Mouse (Mus musculus) hindbrain, embryonic 10.5 days (tissue): ENCODE measurements around the gene Fam151a. TPM values are rescaled to one million over a fixed set of nuclear protein-coding genes. Genes with fewer than 3 reads are reported as not detected.

Experiments
- DNase-seq: peaks from one replicate; pipeline ENCODE4 v3.0.0-alpha.2; 2017; ENCODE audit warnings: low spot score
- H3K27ac ChIP-seq: fragments of 300-500 bp; sonication (generic); 2 replicates; pipeline ENCODE4 v1.5.1; 2016; ENCODE audit warnings: mild to moderate bottlenecking, moderate library complexity
- H3K27me3 ChIP-seq: fragments of 300-500 bp; sonication (generic); 2 replicates; pipeline ENCODE4 v1.6.1; 2016; ENCODE audit warnings: mild to moderate bottlenecking; ENCODE audit not compliant: poor library complexity, insufficient read depth, severe bottlenecking
- H3K36me3 ChIP-seq: fragments of 300-500 bp; sonication (generic); 2 replicates; pipeline ENCODE4 v1.6.1; 2016; ENCODE audit warnings: mild to moderate bottlenecking, moderate library complexity
- H3K4me1 ChIP-seq: fragments of 300-500 bp; sonication (generic); replicated peaks from 2 replicates; pipeline ENCODE4 v1.6.1; 2016; ENCODE audit warnings: mild to moderate bottlenecking
- H3K4me3 ChIP-seq: fragments of 300-500 bp; sonication (generic); 2 replicates; pipeline ENCODE4 v1.5.1; 2016; ENCODE audit warnings: mild to moderate bottlenecking, moderate library complexity
- H3K9me3 ChIP-seq: fragments of 300-500 bp; sonication (generic); 2 replicates; pipeline ENCODE4 v1.6.1; 2016; ENCODE audit warnings: mild to moderate bottlenecking, moderate library complexity
- WGBS: fragments of 180-500 bp; shearing (Covaris S2); methylation state at CpG from one replicate; pipeline ENCODE4 v1.1.7; 2016; 5-methylcytosine and 5-hydroxymethylcytosine counted together
- polyA plus RNA-seq: library from polyadenylated mRNA; unstranded; fragments of >200 nt; fragmentation: Nextera tagmentation; extraction: Ambion mirVana; gene quantifications from 2 replicates; pipeline ENCODE4 v1.2.1, GENCODE M21; 2016

The Fam151a gene
- not detected in 2 replicates for polyA plus RNA-seq

DNA sequence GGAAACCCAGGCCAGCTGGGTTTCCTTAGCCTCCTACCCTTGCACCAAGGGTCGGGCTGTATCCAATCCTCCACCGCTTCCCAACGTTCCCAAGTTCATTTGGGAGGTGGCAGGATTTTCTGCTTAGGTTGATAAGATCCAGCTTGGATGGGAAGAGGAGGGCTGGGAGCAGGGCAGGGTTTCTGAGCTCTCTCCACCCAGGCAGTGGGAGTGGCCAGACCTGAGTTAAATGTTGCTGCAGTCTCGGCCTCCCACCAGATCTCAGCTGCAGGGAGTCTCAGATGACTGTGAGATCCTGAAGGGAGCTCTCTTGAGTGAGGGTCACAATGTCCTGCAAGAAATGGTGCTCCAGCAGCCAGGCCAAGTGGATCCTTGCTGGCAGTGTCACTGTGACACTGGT lies at the start of gene Fam151a:
TSS of gene Fam151a (plus strand) at position 254 of the 400 bp plus-strand sequence.
- no peaks in the 10 kb centered on the region for H3K36me3 ChIP-seq
- H3K27ac ChIP-seq = no peak within 1 kb of the TSS

DNA sequence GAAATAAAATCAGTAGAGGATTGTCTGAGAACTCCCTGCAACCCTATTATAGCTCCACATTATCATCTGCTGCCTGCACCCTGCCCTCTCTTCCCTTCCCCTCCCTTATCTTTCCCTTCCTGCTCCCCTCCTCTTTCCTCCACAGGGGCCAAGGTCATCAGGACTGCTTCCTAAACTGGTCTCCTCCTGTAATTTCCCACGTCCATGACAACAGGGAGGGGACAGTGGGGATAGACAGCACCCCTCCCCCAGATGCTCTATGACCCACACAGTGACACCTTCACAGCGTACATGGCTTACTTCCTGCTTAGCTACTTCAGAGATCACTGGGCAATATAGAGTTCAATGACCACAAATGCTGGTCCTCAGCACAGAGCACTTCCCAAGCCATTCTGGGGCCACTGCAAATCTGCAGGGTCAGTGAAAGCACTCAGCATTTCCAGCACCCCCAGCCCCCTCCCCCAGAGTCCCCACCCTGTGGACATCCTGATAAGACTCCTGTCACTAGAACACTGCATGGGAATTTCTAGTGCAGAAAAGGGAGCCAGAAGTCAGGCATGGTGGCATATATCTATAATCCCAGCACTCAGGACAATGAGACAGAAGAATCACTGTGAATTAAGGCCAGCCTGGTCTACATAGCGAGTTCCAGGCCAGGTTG lies 44.9 kb upstream of the Fam151a start:
- 0 out of 2 replicates have a peak, but pooled peaks cover 6% of the 10 kb centered on the region for H3K4me1 ChIP-seq
- WGBS = 47% methylated on average over 3 of the region's 3 CpGs
- no peak for DNase-seq

More for the DNA sequence above, at the start of gene Fam151a:
- Histone ChIP-seq H3K9me3 (no peaks in the 10 kb centered on the region), H3K27me3 (no peaks in the 10 kb centered on the region; the same call in 1 of the 2 replicates), H3K4me1 (no peaks in the 10 kb centered on the region; the same call in 1 of the 2 replicates), H3K4me3 (no peak within 1 kb of the TSS)
- DNase-seq = no peak
- 63% methylated on average over 4 of the region's 4 CpGs for WGBS

GRCm38 (mm10) chr4:106693841-106694430 lies 39.8 kb upstream of the Fam151a start:
- no peaks in the 10 kb centered on the region for H3K4me1 ChIP-seq
- no peak for DNase-seq
- no peaks in the 10 kb centered on the region; the same call in 1 of the 2 replicates for H3K27me3 ChIP-seq
- 86% methylated on average over 15 of the region's 15 CpGs for WGBS
- no peaks in the 10 kb centered on the region for H3K36me3 ChIP-seq
- no peaks in the 10 kb centered on the region for H3K9me3 ChIP-seq
- H3K27ac ChIP-seq = no peak overlapping the region
- no peak overlapping the region for H3K4me3 ChIP-seq

More for the DNA sequence above, 44.9 kb upstream of the Fam151a start:
- Histone ChIP-seq H3K9me3 (no peaks in the 10 kb centered on the region), H3K27ac (no peak overlapping the region), H3K4me3 (no peak overlapping the region), H3K36me3 (no peaks in the 10 kb centered on the region), H3K27me3 (no peaks in the 10 kb centered on the region; the same call in 1 of the 2 replicates)

- peak; percentile 69 for DNase-seq
- Histone ChIP-seq H3K36me3 (no peaks in the 10 kb centered on the region), H3K27me3 (peaks cover 10% of the 10 kb centered on the region; the same call in 1 of the 2 replicates), H3K4me1 (peaks cover 28% of the 10 kb centered on the region), H3K9me3 (no peaks in the 10 kb centered on the region), H3K4me3 (no peak overlapping the region), H3K27ac (0 out of 2 replicates have a peak overlapping the region, but pooled peaks have one; percentile 13)
- 22% methylated on average over 9 of the region's 9 CpGs for WGBS
These were observed 33.7 kb upstream of the Fam151a start for GRCm38 (mm10) chr4:106699989-106700388.

DNA sequence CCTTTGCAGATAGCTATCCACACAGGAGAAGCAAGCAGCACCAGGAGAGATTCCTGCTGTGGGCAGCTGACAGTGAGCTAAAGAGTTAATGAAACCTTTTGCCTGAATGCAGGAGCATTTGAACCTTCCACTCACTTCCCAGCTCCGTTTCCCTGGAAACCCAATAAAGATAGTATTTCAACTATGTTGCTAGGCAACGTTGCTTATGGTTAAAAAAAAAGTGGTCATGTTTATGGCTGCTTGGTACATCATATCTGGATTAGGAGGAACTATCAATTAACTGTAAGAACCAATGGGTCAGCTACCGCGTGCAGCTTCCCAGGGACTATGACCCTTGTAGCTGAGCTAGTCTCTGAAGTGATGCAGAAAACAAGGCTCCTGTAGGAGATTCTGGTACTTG lies 32.9 kb upstream of the Fam151a start:
- DNase-seq = no peak
- peaks cover 14% of the 10 kb centered on the region; the same call in 1 of the 2 replicates for H3K27me3 ChIP-seq
- peaks cover 35% of the 10 kb centered on the region for H3K4me1 ChIP-seq
- H3K36me3 ChIP-seq = no peaks in the 10 kb centered on the region
- 64% methylated on average over 4 of the region's 4 CpGs for WGBS
- H3K27ac ChIP-seq = no peak overlapping the region; the same call in 1 of the 2 replicates
- H3K9me3 ChIP-seq = no peaks in the 10 kb centered on the region
- H3K4me3 ChIP-seq = no peak overlapping the region

DNA sequence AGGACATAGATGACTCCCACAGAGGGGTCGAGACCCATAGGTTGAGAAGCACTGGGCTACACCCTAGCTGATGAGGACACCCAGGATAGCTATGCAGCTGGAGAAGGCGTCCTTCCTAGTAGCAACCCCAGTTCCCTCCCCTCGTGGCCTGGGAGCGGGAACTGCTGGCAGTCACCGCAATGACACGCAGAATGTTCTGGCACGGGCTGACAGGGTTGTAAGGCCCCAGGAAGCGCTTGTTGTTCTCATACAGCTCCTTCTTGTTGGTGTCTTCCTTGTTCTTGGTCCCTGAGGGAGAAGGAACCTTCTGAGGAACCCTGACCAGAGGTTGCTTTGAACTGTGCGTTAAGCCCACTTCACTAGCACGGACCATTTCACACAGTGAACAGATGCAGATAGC lies 29.7 kb upstream of the Fam151a start:
- H3K27ac ChIP-seq = no peak overlapping the region
- H3K4me3 ChIP-seq = no peak overlapping the region
- no peaks in the 10 kb centered on the region for H3K9me3 ChIP-seq
- DNase-seq = no peak
- peaks cover 18% of the 10 kb centered on the region; the same call in 1 of the 2 replicates for H3K27me3 ChIP-seq
- H3K36me3 ChIP-seq = no peaks in the 10 kb centered on the region
- peaks cover 47% of the 10 kb centered on the region for H3K4me1 ChIP-seq
- 79% methylated on average over 10 of the region's 10 CpGs for WGBS

DNA sequence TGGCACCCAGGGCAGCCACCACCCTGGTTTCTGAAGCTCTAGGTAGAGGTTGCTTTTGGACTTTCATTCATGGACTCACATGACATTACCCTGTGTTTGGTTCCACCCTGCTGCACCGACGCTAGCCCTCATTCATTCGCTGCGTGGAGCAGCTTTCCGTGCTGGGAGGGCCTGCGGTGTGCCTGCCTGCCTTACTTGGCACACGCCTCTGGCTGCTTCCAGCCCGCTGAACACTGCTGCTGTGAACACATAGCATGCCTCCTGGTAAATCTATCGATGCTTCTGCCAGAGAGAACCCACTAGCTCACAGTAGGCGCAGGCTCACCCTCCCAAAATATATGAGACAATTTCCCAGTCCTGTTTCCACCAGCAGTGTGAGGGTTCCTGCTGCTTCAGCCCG lies 29.3 kb upstream of the Fam151a start:
- Histone ChIP-seq H3K27ac (peak overlapping the region; percentile 76; the same call in 1 of the 2 replicates), H3K36me3 (no peaks in the 10 kb centered on the region), H3K4me3 (no peak overlapping the region), H3K9me3 (no peaks in the 10 kb centered on the region), H3K4me1 (peaks cover 47% of the 10 kb centered on the region), H3K27me3 (peaks cover 18% of the 10 kb centered on the region; the same call in 1 of the 2 replicates)
- WGBS = 66% methylated on average over 11 of the region's 11 CpGs
- DNase-seq = no peak

DNA sequence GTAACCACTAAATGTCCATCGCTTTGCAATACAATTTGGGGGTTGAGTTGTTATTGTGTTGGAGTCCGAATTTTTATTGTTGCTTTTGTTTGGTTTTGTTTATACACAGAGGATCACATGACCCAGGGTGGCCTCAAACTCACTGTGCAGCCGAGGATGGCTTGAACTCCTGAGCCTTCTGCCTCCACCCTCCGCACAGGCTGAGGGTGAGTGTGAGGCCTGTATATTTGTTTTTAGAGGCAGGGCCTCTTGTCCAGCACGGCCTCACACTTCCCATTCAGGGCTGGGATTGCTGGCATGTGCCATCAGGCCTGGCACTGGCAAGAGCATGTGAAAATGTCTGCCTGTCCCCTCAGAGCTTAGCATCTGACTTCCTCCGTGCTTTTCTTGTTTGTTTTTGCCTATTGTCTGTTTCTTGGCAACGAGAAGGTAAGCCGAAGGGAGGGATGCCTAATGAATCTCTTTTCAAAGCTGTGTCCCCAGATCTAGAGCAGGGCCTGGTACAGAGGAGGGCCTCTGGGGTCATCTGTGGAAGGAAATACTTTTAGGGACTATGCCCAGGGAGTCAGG lies 28.5 kb upstream of the Fam151a start:
- H3K27me3 ChIP-seq = peaks cover 24% of the 10 kb centered on the region; the same call in 1 of the 2 replicates
- no peaks in the 10 kb centered on the region for H3K9me3 ChIP-seq
- peak overlapping the region; percentile 76 for H3K27ac ChIP-seq
- no peaks in the 10 kb centered on the region for H3K36me3 ChIP-seq
- H3K4me3 ChIP-seq = no peak overlapping the region
- H3K4me1 ChIP-seq = peaks cover 42% of the 10 kb centered on the region
- WGBS = 45% methylated on average over 8 of the region's 8 CpGs
- DNase-seq = no peak

- peaks cover 20% of the 10 kb centered on the region; the same call in 1 of the 2 replicates for H3K27me3 ChIP-seq
- H3K4me1 ChIP-seq = peaks cover 31% of the 10 kb centered on the region
- H3K27ac ChIP-seq = no peak overlapping the region; the same call in 1 of the 2 replicates
- DNase-seq = no peak
- H3K36me3 ChIP-seq = no peaks in the 10 kb centered on the region
- H3K4me3 ChIP-seq = peak overlapping the region; percentile 16; the same call in 1 of the 2 replicates
- no peaks in the 10 kb centered on the region for H3K9me3 ChIP-seq
- whole genome bisulfite sequencing = 43% methylated on average over 5 of the region's 5 CpGs
These were observed 25.7 kb upstream of the Fam151a start for GRCm38 (mm10) chr4:106707957-106708356.

DNA sequence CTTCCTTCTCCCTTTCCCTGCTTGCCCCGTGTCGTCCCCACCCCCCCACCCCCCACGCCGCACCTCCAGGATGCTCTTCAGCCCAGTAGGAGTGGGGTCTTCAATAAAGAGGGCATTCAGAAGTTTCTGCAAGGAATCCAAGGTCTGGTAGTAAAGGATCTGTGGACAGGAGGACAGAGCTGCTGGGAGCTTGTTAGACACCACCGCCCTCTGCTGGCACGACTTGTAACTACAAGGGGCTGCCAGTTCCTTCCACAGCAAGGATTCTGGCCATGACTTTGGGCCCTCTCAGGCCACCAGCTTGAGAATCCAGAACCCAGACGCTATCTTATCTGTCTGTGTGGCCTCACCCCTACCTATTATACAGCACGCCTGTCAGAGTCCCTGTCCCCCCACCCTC lies 25.3 kb upstream of the Fam151a start:
- peak overlapping the region; percentile 16; the same call in 1 of the 2 replicates for H3K4me3 ChIP-seq

DNA sequence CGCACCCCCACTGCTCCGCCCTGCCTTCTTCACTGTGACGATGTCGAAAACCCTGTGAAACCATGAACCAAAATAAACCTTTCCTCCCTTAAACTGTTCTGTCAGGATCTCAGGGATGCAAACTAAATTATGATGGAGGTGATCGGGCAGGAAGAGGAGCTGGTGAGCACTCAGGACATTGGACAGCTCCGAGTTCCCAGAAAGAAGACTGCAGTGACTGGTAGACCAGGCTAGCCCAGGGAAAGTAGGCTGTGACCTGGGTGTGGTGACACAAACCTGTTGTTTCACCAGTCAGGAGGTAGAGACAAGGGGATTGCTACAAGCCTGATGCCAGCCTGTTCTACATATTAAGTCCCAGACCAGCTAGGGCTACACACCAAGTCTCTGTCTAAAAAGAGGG lies 20.1 kb upstream of the Fam151a start:
- no peaks in the 10 kb centered on the region for H3K9me3 ChIP-seq
- WGBS = 95% methylated on average over 6 of the region's 6 CpGs
- no peak overlapping the region for H3K4me3 ChIP-seq
- no peak overlapping the region for H3K27ac ChIP-seq
- 0 out of 2 replicates have a peak, but pooled peaks cover 6% of the 10 kb centered on the region for H3K27me3 ChIP-seq
- H3K4me1 ChIP-seq = peaks cover 8% of the 10 kb centered on the region
- H3K36me3 ChIP-seq = no peaks in the 10 kb centered on the region
- no peak for DNase-seq

More for the DNA sequence above, 25.3 kb upstream of the Fam151a start:
- Histone ChIP-seq H3K27ac (no peak overlapping the region; the same call in 1 of the 2 replicates), H3K36me3 (no peaks in the 10 kb centered on the region), H3K4me1 (peaks cover 31% of the 10 kb centered on the region), H3K27me3 (0 out of 2 replicates have a peak, but pooled peaks cover 17% of the 10 kb centered on the region), H3K9me3 (no peaks in the 10 kb centered on the region)
- WGBS = 2% methylated on average over 8 of the region's 8 CpGs
- DNase-seq = peak; percentile 85

GRCm38 (mm10) chr4:106720631-106721030 lies 13.1 kb upstream of the Fam151a start:
- Histone ChIP-seq H3K4me3 (no peak overlapping the region), H3K27me3 (no peaks in the 10 kb centered on the region), H3K36me3 (no peaks in the 10 kb centered on the region), H3K4me1 (no peaks in the 10 kb centered on the region), H3K27ac (no peak overlapping the region), H3K9me3 (no peaks in the 10 kb centered on the region)
- DNase-seq = no peak
- WGBS = 90% methylated on average over 4 of the region's 4 CpGs
